Mouse (Mus musculus): Measurements from ENCODE around the gene Tspan5.

Gene Tspan5

GRCm38 (mm10) chr3:138812565-138812964 lies 70.6 kb downstream of the Tspan5 start:
- DNase-seq (ENCODE audit: low spot score): no peak

- no peak for DNase-seq (ENCODE audit: low spot score)
Observed at GRCm38 (mm10) chr3:138813139-138813810, 71.3 kb downstream of the Tspan5 start.

- no peak for DNase-seq (ENCODE audit: low spot score)
Observed at GRCm38 (mm10) chr3:138814457-138814856, 72.5 kb downstream of the Tspan5 start.

- no peak for DNase-seq (ENCODE audit: low spot score)
Observed at GRCm38 (mm10) chr3:138815127-138815837, 73.3 kb downstream of the Tspan5 start.

- DNase-seq (ENCODE audit: low spot score): no peak
Observed at GRCm38 (mm10) chr3:138816888-138817656, 75.1 kb downstream of the Tspan5 start.

- DNase-seq (ENCODE audit: low spot score): no peak
Observed at GRCm38 (mm10) chr3:138819862-138820261, 77.9 kb downstream of the Tspan5 start.

- no peak for DNase-seq (ENCODE audit: low spot score)
Observed at GRCm38 (mm10) chr3:138820296-138820695, 78.3 kb downstream of the Tspan5 start.

- DNase-seq (ENCODE audit: low spot score): no peak
Observed at GRCm38 (mm10) chr3:138821886-138822445, 80.0 kb downstream of the Tspan5 start.

GRCm38 (mm10) chr3:138823857-138824256 lies 81.9 kb downstream of the Tspan5 start:
- DNase-seq (ENCODE audit: low spot score): no peak

- DNase-seq (ENCODE audit: low spot score): no peak
Observed at GRCm38 (mm10) chr3:138825296-138825695, 83.3 kb downstream of the Tspan5 start.

GRCm38 (mm10) chr3:138826243-138826800 lies 84.3 kb downstream of the Tspan5 start:
- no peak for DNase-seq (ENCODE audit: low spot score)

- DNase-seq (ENCODE audit: low spot score): no peak
Observed at GRCm38 (mm10) chr3:138832827-138833517, 91.0 kb downstream of the Tspan5 start.

GRCm38 (mm10) chr3:138834174-138834573 lies 92.2 kb downstream of the Tspan5 start:
- DNase-seq (ENCODE audit: low spot score): no peak

GRCm38 (mm10) chr3:138836937-138837336 lies 94.9 kb downstream of the Tspan5 start:
- no peak for DNase-seq (ENCODE audit: low spot score)

GRCm38 (mm10) chr3:138837651-138838050 lies 95.7 kb downstream of the Tspan5 start:
- DNase-seq (ENCODE audit: low spot score): no peak

- DNase-seq (ENCODE audit: low spot score): no peak
Observed at GRCm38 (mm10) chr3:138839656-138840055, 97.7 kb downstream of the Tspan5 start.

- DNase-seq (ENCODE audit: low spot score): no peak
Observed at GRCm38 (mm10) chr3:138841288-138841687, 99.3 kb downstream of the Tspan5 start.

GRCm38 (mm10) chr3:138843180-138843579 lies 101.2 kb downstream of the Tspan5 start:
- DNase-seq (ENCODE audit: low spot score): no peak

- no peak for DNase-seq (ENCODE audit: low spot score)
Observed at GRCm38 (mm10) chr3:138843641-138844040, 101.6 kb downstream of the Tspan5 start.

- DNase-seq (ENCODE audit: low spot score): no peak
Observed at GRCm38 (mm10) chr3:138845820-138846219, 103.8 kb downstream of the Tspan5 start.

GRCm38 (mm10) chr3:138847809-138848208 lies 105.8 kb downstream of the Tspan5 start:
- DNase-seq (ENCODE audit: low spot score): no peak

All from ovary, postnatal 14 days (tissue).